ENCODE assay signal across 28 mouse cellular contexts in genomic region chr5:98568481-98568880, GRCm38 (mm10). TPM values are rescaled to one million over a fixed set of nuclear protein-coding genes. Genes with fewer than 3 reads are reported as not detected.
DNase-seq lines count a peak whose midpoint lies in the region; ATAC-seq and TF ChIP-seq lines count a peak whose summit lies in the region.
"Had no signal": no experiment of that assay in that cellular context is flagged by ENCODE, and none has a peak within 500 bp of the region (broad histone marks: within the 10 kb centered on the region; RNA-seq: fewer than 3 reads in every experiment).

No protein-coding gene starts in this region.

- no peaks in the 10 kb centered on the region for H3K36me3 ChIP-seq in lung, embryonic 16.5 days (ENCODE audit: control insufficient read depth, insufficient read depth, low read length)
- no peaks in the 10 kb centered on the region for H3K36me3 ChIP-seq in lung, postnatal 0 days (ENCODE audit: insufficient read depth, low read length)
- H3K36me3 ChIP-seq: forebrain, embryonic 15.5 days; heart, embryonic 12.5 days; heart, embryonic 15.5 days had no signal

- no peak overlapping the region for H3K4me3 ChIP-seq in lung, adult 2 months (replicated peaks; ENCODE audit: extremely low read depth, low read depth, low read length)
- H3K4me3 ChIP-seq in lung, embryonic 16.5 days (ENCODE audit: low read length): no peak overlapping the region
- H3K4me3 ChIP-seq in lung, postnatal 0 days (ENCODE audit: low read depth, low read length): no peak overlapping the region
- H3K4me3 ChIP-seq: forebrain, embryonic 15.5 days; heart, embryonic 12.5 days; heart, embryonic 15.5 days had no signal

- peaks cover 3% of the 10 kb centered on the region; the same call in 1 of the 2 replicates for H3K4me1 ChIP-seq in lung, adult 2 months (ENCODE audit: control insufficient read depth, insufficient read depth, low read length)
- H3K4me1 ChIP-seq in lung, embryonic 16.5 days (replicated peaks; ENCODE audit: control insufficient read depth, insufficient read depth, low read length): peaks cover 20% of the 10 kb centered on the region
- peaks cover 4% of the 10 kb centered on the region; the same call in 1 of the 2 replicates for H3K4me1 ChIP-seq in lung, postnatal 0 days (ENCODE audit: insufficient read depth, low read depth, low read length)

- no peaks in the 10 kb centered on the region for H3K9me3 ChIP-seq in lung, embryonic 16.5 days (ENCODE audit: control insufficient read depth, low read length)
- H3K9me3 ChIP-seq in lung, postnatal 0 days (ENCODE audit: low read length): no peaks in the 10 kb centered on the region
- H3K9me3 ChIP-seq: forebrain, embryonic 15.5 days; heart, embryonic 12.5 days; heart, embryonic 15.5 days had no signal

- peak; percentile 54; the same call in 1 of the 2 replicates for ATAC-seq in lung, embryonic 16.5 days (ENCODE audit: low read depth)
- ATAC-seq in lung, postnatal 0 days: peak; percentile 77
- no peak for ATAC-seq in activated CD4-positive, CD25-positive, alpha-beta regulatory T cell, adult 4 months
- ATAC-seq: CD4-positive, CD25-positive, alpha-beta regulatory T cell, adult 4 months; forebrain, embryonic 15.5 days; hindbrain, postnatal 0 days had no signal

- no peaks in the 10 kb centered on the region for H3K27me3 ChIP-seq in lung, embryonic 16.5 days (ENCODE audit: control insufficient read depth, insufficient read depth, low read depth, low read length)
- H3K27me3 ChIP-seq in lung, postnatal 0 days (replicated peaks; ENCODE audit: insufficient read depth, low read length): no peaks in the 10 kb centered on the region
- H3K27me3 ChIP-seq: forebrain, embryonic 15.5 days; heart, embryonic 12.5 days; heart, embryonic 15.5 days had no signal

- H3K27ac ChIP-seq in lung, embryonic 16.5 days (ENCODE audit: low read length): peak overlapping the region; percentile 51
- H3K27ac ChIP-seq in lung, postnatal 0 days (ENCODE audit: low read length): no peak overlapping the region
- H3K27ac ChIP-seq: forebrain, embryonic 15.5 days; heart, embryonic 15.5 days; hindbrain, embryonic 14.5 days; hindbrain, postnatal 0 days had no signal

- H3K9ac ChIP-seq in lung, embryonic 16.5 days (ENCODE audit: low read length): no peak overlapping the region
- H3K9ac ChIP-seq in lung, postnatal 0 days (replicated peaks; ENCODE audit: low read depth): no peak overlapping the region
- H3K9ac ChIP-seq: forebrain, embryonic 15.5 days; heart, embryonic 12.5 days; heart, embryonic 15.5 days; hindbrain, embryonic 14.5 days had no signal

- TF ChIP-seq CTCF in lung, adult 2 months (IDR thresholded peaks at IDR 0.05; ENCODE audit: insufficient read depth, low read length): no peak
- TF ChIP-seq CTCF in lung, postnatal 0 days (IDR thresholded peaks at IDR 0.05): no peak

- H3K4me2 ChIP-seq in lung, embryonic 16.5 days (ENCODE audit: low read depth, low read length): no peak overlapping the region
- H3K4me2 ChIP-seq in lung, postnatal 0 days (replicated peaks; ENCODE audit: low read depth, low read length): no peak overlapping the region
- H3K4me2 ChIP-seq: forebrain, embryonic 15.5 days; heart, embryonic 12.5 days; heart, embryonic 15.5 days; hindbrain, embryonic 14.5 days had no signal

- peak; percentile 13 to 44 for DNase-seq in lung, adult 18-20 months
- no peak for DNase-seq in lung, adult 2 months
- DNase-seq in lung, postnatal 14 days: no peak
- DNase-seq in lung, postnatal 0 days (ENCODE audit: low spot score): peak; percentile 48
- DNase-seq in lung, postnatal 25 days (ENCODE audit: low spot score): peak; percentile 46
- DNase-seq: adrenal gland, adult 8-10 months; adrenal gland, postnatal 25 days; cerebellum, adult 18-20 months; cerebellum, adult 9-10 months; cerebellum, postnatal 14 days; gastrocnemius, postnatal 25 days; heart, adult 18-20 months; heart, postnatal 10 days; heart, postnatal 36 days had no signal

- 72% methylated on average over 4 of the region's 4 CpGs for WGBS in lung, adult 2 months
- WGBS in lung, embryonic 16.5 days: 51% methylated on average over 4 of the region's 4 CpGs
- WGBS in lung, postnatal 0 days: 52% methylated on average over 4 of the region's 4 CpGs

- no peak; the same call in 1 of the 2 replicates for TF ChIP-seq EP300 in lung, postnatal 0 days (IDR thresholded peaks at IDR 0.05)

- TF ChIP-seq POLR2A in lung, adult 2 months (IDR thresholded peaks at IDR 0.05; ENCODE audit: borderline replicate concordance, extremely low read depth, low read depth, low read length): no peak

RNA-seq across cellular contexts. Expression of gene Gm11111, which starts 16.0 kb away (rescaled TPM):
- polyA plus RNA-seq in lung, adult 2 months (2012; rRNA removed): not detected in 2 replicates
- polyA plus RNA-seq in lung, embryonic 16.5 days (2015; fragmentation: Nextera tagmentation; extraction: Ambion mirVana): not detected in 2 replicates
- polyA plus RNA-seq in lung, postnatal 0 days (2015; fragmentation: Nextera tagmentation; extraction: Ambion mirVana): not detected in 2 replicates
- not detected for polyA plus RNA-seq in activated CD4-positive, CD25-positive, alpha-beta regulatory T cell, adult 4 months (2017; shearing (Covaris generic))
- polyA plus RNA-seq: C2C12; CD4-positive, CD25-positive, alpha-beta regulatory T cell, adult 4 months; embryonic facial prominence, embryonic 11.5 days; embryonic facial prominence, embryonic 14.5 days; forebrain, embryonic 11.5 days; forebrain, embryonic 15.5 days; gonadal fat pad, adult 2 months; heart, embryonic 12.5 days; heart, embryonic 15.5 days; hindbrain, embryonic 11.5 days; hindbrain, embryonic 14.5 days; hindbrain, postnatal 0 days had no signal

Comparison
In these comparisons a context has a peak if more than half of its experiments do, and no peak if none do; other contexts are left out.
1. DNase-seq: peak in lung, adult 18-20 months (2 of 2), lung, postnatal 0 days (single experiment) and lung, postnatal 25 days (single experiment); none in lung, adult 2 months (single experiment) and lung, postnatal 14 days (single experiment).